Mouse (Mus musculus) lung, postnatal 4 days (tissue): ENCODE measurements at regions not wholly inside any gene's neighbourhood (a gene's known extent, or its start where the extent isn't known, plus 50 kb on each side); places are given as distances from the start of the nearest gene placed in this dataset.

Experiments used
- DNase-seq, 2 experiments: peaks; one replicate each; pipeline ENCODE4 v3.0.0; 2021

- DNase-seq, result no peak
Observed at GRCm38 (mm10) chr3:52797801-52798200, 219.2 kb downstream of the Cog6 start.

- DNase-seq, result no peak
Observed at GRCm38 (mm10) chr3:52797164-52797563, 219.9 kb downstream of the Cog6 start.

- no peak for DNase-seq
Observed at GRCm38 (mm10) chr3:52794218-52794617, 222.8 kb downstream of the Cog6 start.

- DNase-seq, result no peak
Observed at GRCm38 (mm10) chr3:52792801-52793200, 224.2 kb downstream of the Cog6 start.

- DNase-seq, result no peak
Observed at GRCm38 (mm10) chr3:52792121-52792520, 224.9 kb downstream of the Cog6 start.

GRCm38 (mm10) chr3:52790942-52791341 is 226.1 kb downstream of the Cog6 start:
- DNase-seq, result no peak

- DNase-seq, result no peak
Observed at GRCm38 (mm10) chr3:52787964-52788760, 228.9 kb downstream of the Cog6 start.

- DNase-seq, result no peak
Observed at GRCm38 (mm10) chr3:52785595-52785994, 231.4 kb downstream of the Cog6 start.

GRCm38 (mm10) chr3:52784476-52784875 is 232.6 kb downstream of the Cog6 start:
- DNase-seq, result no peak

GRCm38 (mm10) chr3:52782576-52782975 is 234.5 kb downstream of the Cog6 start:
- DNase-seq, result no peak

GRCm38 (mm10) chr3:52781521-52781920 is 235.5 kb downstream of the Cog6 start:
- DNase-seq, result no peak

GRCm38 (mm10) chr3:52780356-52780755 is 236.7 kb downstream of the Cog6 start:
- no peak for DNase-seq

- no peak for DNase-seq
Observed at GRCm38 (mm10) chr3:52775875-52776274, 241.2 kb downstream of the Cog6 start.

GRCm38 (mm10) chr3:52775156-52775555 is 241.9 kb downstream of the Cog6 start:
- DNase-seq, result no peak

- no peak for DNase-seq
Observed at GRCm38 (mm10) chr3:52774734-52775133, 242.3 kb downstream of the Cog6 start.

- DNase-seq, result no peak
Observed at GRCm38 (mm10) chr3:52767276-52767675, 249.8 kb downstream of the Cog6 start.

- no peak for DNase-seq
Observed at GRCm38 (mm10) chr3:52766841-52767240, 250.2 kb downstream of the Cog6 start.

GRCm38 (mm10) chr3:52764166-52764565 is 252.9 kb downstream of the Cog6 start:
- DNase-seq, result no peak

GRCm38 (mm10) chr3:52763660-52764059 is 253.4 kb downstream of the Cog6 start:
- peak in 1 of 2 experiments; percentile 31 for DNase-seq

GRCm38 (mm10) chr3:52762549-52762948 is 254.5 kb downstream of the Cog6 start:
- DNase-seq, result no peak

GRCm38 (mm10) chr3:52759846-52760245 is 257.2 kb downstream of the Cog6 start:
- no peak for DNase-seq

- DNase-seq, result peak in 1 of 2 experiments; percentile 64
Observed at GRCm38 (mm10) chr3:52758561-52758960, 258.5 kb downstream of the Cog6 start.

- DNase-seq, result no peak
Observed at GRCm38 (mm10) chr3:52756816-52757215, 260.2 kb downstream of the Cog6 start.

- no peak for DNase-seq
Observed at GRCm38 (mm10) chr3:52756006-52756405, 261.0 kb downstream of the Cog6 start.

GRCm38 (mm10) chr3:52754978-52755377 is 262.1 kb downstream of the Cog6 start:
- DNase-seq, result no peak
